Mouse (Mus musculus): ENCODE measurements around the gene 2210010C04Rik.
"Not testable (repeated sequence)": the region's sequence is repeated elsewhere in the genome, so short reads cannot be mapped to it uniquely, and the experiment has no call there.

The 2210010C04Rik gene

GRCm38 (mm10) chr6:41015065-41015464 lies 20.2 kb downstream of the 2210010C04Rik start:
- no peak for DNase-seq

- not testable (repeated sequence) for DNase-seq
Observed at GRCm38 (mm10) chr6:40999379-40999778, 35.9 kb downstream of the 2210010C04Rik start, which contains the start of gene Gm2663. TSS of gene Gm2663 (minus strand) at chr6:40999479.
